Mouse (Mus musculus) cerebellum, postnatal 14 days (tissue): ENCODE measurements around the gene Plk3.

Source experiments
- DNase-seq, 2 experiments: peaks; one replicate each; pipeline ENCODE4 v3.0.0; 2021; ENCODE audit warnings: mixed read lengths in 2 of 2

Plk3 gene

DNA sequence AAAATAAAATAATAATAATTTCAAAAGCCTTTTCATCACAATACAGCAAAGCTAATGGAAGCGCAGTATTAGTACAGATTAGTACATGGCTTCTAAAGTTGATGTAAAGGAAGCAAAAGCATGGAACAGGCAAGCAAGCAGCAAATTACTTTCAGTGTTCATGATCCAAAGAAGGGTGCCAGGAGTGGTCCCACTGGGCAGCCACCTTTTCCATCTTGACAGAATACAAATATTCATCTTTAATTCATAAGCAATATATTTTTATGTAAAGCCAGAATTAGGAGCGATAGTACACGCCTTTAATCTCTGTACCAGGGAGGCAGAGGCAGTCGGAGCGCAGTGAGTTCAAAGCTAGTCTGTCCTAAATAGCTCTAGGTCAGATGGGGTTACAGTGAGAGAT is 14.1 kb downstream of the Plk3 start:
- DNase-seq: no peak

DNA sequence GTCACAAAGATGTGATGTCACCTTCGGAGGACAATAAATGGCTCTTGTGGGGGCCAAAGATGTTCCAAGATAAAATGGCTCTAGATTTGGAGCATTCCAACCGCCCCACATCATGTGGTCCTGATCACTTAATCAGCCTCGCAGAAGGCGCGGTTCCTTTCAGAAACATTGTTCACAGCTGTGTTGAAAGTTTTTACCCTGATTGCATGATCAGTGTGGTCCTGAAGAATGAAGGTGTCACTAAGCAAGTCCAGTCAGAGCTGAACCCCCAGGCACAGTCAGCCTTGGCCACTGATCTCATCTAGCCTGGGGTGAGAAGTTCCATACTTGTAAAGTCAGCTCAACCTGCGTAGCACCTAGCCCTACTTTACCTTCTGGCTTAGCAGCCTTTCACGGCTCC is 15.8 kb downstream of the Plk3 start:
- DNase-seq: no peak

DNA sequence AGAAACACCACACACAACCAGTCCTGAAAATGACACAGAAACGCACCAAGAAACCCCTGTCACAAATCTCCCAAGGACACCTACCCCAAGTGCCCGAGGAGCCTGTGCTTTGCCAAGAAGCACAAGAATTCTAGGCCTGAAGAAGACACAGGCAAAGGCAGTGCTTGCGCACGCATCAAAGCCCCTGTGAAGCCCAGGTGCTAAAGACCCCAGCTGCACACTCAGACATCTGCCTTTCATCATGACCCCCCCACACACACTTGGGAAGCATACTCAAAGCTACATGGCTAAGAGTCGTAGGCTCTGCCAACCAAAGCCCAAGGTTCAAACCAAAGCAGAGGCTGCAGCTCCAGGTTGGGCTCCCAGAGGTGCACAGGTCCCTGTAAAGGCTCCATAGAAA is 18.2 kb downstream of the Plk3 start:
- no peak for DNase-seq

GRCm38 (mm10) chr4:117113237-117113636 is 20.5 kb downstream of the Plk3 start:
- no peak for DNase-seq

GRCm38 (mm10) chr4:117110985-117111384 is 22.8 kb downstream of the Plk3 start:
- DNase-seq: no peak

GRCm38 (mm10) chr4:117110249-117110648 is 23.5 kb downstream of the Plk3 start:
- no peak for DNase-seq

- no peak for DNase-seq
Observed at GRCm38 (mm10) chr4:117109330-117109729, 24.4 kb downstream of the Plk3 start.

DNA sequence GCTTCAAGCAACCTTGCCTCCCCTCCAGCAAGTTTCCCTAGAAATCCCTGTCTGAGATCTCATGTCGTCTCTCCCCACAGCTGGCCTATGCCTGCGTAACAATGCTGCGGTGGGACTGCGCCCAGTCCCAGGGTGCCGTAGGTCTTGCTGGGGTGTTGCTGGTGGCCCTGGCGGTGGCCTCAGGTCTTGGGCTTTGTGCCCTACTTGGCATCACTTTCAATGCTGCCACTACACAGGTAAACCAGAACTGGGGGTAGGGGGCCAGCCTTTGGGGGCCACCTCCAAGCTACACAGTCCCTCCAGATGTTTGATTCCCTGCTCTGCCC is 25.3 kb downstream of the Plk3 start:
- DNase-seq: no peak

GRCm38 (mm10) chr4:117107813-117108523 is 25.8 kb downstream of the Plk3 start:
- no peak for DNase-seq

DNA sequence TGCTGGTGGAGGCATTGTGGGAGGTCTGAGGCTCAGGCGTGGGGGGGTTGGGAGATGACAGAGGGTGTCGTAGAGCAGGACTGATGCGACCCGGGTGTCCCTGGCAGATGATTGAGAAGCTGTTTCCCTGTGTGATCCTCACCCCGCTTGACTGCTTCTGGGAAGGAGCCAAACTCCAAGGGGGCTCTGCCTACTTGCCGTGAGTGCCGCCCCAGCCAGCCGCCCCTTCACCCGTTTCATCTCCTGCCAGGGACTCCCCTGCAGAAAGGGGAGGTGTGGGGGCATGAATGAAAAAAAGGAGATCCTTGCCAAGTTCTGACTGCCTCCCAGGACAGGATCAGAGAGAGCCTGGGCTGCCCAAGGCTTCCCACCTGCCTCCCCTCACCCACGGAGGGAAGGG is 28.6 kb downstream of the Plk3 start:
- DNase-seq: no peak

DNA sequence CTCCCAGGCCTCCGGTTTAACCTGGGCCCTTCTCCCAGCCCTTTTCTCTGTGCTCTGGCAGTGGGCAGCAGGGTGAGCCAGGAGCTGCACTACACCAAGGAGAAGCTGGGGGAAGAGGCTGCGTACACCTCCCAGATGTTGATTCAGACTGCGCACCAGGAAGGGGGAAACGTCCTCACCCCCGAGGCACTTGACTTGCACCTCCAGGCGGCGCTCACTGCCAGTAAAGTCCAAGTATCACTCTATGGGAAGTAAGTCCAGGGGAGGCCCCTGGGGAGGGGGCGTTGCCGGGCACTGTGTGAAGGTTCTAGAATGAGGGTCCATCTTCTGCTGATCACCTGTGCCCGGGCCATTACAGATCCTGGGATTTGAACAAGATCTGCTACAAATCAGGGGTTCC is 29.1 kb downstream of the Plk3 start:
- DNase-seq: no peak

DNA sequence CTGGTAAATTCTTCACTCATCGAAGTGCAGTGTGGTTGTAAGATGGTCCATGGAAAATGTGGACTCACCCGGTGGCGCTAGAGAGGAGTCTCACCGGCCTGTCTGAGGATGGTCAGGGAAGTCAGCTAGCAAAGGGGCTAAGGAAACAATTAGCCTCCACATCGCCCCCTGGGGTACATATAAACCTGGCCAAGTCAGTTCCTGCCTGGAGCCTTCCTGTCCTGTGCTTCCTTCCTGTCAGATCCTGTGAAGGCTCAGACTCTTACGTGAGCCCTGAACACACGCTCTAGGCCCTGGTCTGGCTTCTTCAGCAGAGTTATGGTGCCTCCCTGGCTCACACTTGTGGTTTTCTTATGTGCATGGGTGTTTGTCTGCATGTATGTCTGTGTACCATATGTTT is 32.5 kb downstream of the Plk3 start:
- peak; percentile 22 to 64 for DNase-seq

GRCm38 (mm10) chr4:117100036-117100435 is 33.7 kb downstream of the Plk3 start:
- no peak for DNase-seq

DNA sequence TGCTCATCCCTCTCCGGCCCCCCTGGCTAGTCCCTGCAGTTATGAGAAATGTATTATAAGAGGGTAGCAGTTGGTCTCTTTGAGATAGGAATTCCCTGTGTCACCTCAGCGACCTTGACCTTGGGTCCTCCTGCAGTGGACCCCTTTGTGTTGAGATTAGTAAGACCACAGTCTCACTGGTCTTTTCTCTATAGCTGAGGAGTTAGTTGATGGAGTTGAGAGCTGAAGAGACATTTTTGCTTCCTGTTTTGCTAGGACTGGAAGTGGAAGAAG is 35.1 kb downstream of the Plk3 start:
- DNase-seq: no peak

- DNase-seq: no peak
Observed at GRCm38 (mm10) chr4:117097969-117098763, 35.6 kb downstream of the Plk3 start.

DNA sequence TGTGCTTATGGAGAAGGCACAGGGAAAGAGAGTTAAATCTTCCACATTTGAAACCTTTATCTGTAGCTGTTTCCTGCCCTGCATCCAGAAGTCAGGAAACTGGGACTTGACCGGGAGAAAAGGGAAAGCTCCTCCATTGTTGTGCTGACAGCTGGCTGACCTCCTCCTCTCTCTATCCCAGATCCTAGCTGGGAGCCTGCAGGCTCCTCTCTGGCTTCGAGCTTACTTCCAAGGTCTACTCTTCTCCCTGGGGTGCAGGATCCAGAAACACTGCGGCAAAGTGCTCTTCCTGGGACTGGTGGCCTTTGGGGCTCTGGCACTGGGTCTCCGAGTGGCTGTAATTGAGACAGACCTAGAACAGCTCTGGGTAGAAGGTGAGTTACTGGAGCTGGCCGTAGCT is 37.1 kb downstream of the Plk3 start:
- no peak for DNase-seq

GRCm38 (mm10) chr4:117095551-117096452 is 38.0 kb downstream of the Plk3 start, which contains the start of gene Ptch2:
Gene Ptch2 (plus strand): TSS chr4:117096075.
- peak; percentile 65 to 76 for DNase-seq

GRCm38 (mm10) chr4:117094626-117095361 is 39.0 kb downstream of the Plk3 start:
- no peak for DNase-seq

DNA sequence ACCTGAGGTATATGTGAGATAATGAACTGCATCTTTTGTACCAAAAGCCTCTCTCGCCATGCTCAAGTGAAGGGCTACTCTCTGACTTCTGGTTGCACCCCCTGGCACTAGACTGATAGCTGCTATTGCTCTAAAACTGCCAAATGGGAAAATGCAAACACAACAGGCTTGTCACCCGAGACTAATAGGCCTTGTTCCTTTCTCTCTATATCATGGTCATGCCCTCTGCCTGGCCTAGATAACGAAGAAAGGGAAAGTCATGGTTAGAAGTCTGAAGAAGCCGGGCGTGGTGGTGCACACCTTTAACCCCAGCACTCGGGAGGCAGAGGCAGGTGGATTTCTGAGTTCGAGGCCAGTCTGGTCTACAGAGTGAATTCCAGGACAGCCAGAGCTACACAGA is 43.2 kb downstream of the Plk3 start:
- no peak for DNase-seq

GRCm38 (mm10) chr4:117087948-117088640 is 45.7 kb downstream of the Plk3 start:
- no peak for DNase-seq
